Mouse (Mus musculus) megakaryocyte progenitor cell, adult 5-6 weeks (primary cell): ENCODE measurements around the gene Ifitm1. TPM values are rescaled to one million over a fixed set of nuclear protein-coding genes. Genes with fewer than 3 reads are reported as not detected.
A peak's percentile ranks its signal among the peaks of the same experiment; 100 is the strongest.

Experiments used
- ATAC-seq: replicated peaks from 2 replicates; pipeline ENCODE4 v1.8.0; 2016; ENCODE audit warnings: mild to moderate bottlenecking, moderate TSS enrichment, inconsistent platforms; ENCODE audit not compliant: poor library complexity
- total RNA-seq, 2 experiments: library from RNA; stranded (forward) in 1 of 2; stranded (reverse) in 1 of 2; fragments of 157-497, 149-512 nt in 1 of 2; fragments of 200-1000 nt in 1 of 2; gene quantifications; 2 replicates each; pipeline versions ENCODE4 v1.2.3 to v1.2.4; 2015 to 2017

The Ifitm1 gene
- total RNA-seq (2015) = 57.8 and 89.8 TPM in 2 replicates
- total RNA-seq (2017) = 33.7 and 37.5 TPM in 2 replicates

DNA sequence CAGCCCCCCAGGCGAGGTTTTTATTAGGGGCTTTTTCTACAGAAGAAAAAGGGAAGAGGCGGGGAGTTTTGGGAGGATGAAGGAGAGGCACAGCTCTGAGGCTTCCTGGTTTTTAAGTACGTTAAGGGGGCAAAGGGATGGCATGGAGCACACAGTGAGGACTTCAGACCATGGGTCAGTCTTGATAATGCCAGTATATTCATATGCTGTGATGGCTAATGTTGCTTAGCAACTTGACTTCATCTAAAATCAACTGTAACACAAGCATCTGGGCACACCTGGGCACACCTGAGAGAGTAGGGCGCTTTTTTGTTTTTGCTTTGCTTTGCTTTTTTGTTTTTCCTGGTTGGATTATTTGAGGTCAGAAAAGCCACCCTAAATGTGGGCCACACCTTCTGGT is at the start of gene Ifitm1:
TSS of gene Ifitm1 (plus strand) at position 301 of the 400 bp plus-strand sequence.
- no peak for ATAC-seq

- no peak for ATAC-seq
These were observed 47.1 kb upstream of the Ifitm1 start for GRCm38 (mm10) chr7:140919911-140920310.

DNA sequence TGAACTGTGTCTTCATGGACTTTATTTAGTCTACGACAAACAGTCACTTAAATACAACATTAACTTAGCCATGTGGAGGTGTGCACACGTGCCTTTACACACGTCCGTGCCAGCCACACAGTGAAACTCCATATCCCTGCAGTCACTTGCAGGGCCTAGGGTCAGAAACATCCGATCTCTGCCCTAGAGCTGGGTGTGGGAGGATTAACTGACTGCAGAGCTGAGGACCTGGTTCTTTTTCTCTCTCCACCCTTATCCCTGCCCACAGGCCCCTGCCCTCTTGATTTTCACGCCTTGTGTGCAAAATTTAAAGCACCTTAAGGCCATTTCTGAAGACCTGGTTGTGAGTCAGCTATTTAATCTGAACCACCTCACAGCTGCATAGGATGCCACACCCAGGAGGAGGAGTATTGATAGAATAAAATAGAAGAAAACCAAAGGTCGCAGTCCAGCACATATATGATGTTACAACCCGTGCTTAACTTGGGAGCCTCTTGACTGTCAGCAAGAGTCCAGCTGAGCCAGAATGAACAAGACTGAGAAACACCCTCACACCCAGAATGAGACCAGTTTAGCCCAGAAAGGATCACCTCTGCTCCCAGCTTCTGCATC is 46.5 kb upstream of the Ifitm1 start, which contains the start of gene Nlrp6:
TSS of gene Nlrp6 (plus strand) at position 485 of the 612 bp plus-strand sequence.
- ATAC-seq = no peak

DNA sequence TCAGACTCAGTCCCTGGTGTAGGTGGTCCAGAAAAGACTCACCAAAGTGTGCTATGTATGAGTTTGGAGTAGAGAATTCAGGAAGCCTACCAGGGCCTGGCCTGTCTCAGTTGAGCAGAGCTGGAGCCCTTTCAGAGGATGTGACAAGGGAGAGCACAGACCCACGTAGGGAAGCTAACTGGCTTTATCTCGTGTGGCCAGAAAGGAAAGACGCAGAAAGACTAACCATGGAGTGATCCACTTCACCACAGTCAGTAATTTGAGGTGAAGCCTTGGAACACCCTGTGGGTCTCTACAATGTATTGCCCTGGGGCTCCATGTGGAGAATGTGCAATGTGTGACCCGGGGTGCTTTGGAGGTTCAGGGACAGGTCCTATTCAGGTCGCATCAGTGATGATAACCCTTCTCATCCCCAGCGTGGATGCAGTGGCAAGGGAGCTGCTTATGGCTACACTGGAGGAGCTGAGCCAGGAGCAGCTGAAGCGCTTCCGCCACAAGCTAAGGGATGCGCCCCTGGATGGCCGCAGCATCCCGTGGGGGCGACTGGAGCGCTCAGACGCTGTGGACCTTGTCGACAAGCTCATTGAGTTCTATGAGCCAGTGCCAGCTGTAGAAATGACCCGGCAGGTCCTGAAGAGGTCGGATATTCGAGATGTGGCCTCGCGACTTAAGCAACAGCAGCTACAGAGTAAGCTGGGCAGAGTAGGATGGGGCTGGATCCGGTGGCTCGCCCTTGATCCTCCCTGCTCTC is 45.6 kb upstream of the Ifitm1 start:
- ATAC-seq = peak; percentile 32

GRCm38 (mm10) chr7:140922398-140923069 is 44.5 kb upstream of the Ifitm1 start:
- ATAC-seq = peak; percentile 51

DNA sequence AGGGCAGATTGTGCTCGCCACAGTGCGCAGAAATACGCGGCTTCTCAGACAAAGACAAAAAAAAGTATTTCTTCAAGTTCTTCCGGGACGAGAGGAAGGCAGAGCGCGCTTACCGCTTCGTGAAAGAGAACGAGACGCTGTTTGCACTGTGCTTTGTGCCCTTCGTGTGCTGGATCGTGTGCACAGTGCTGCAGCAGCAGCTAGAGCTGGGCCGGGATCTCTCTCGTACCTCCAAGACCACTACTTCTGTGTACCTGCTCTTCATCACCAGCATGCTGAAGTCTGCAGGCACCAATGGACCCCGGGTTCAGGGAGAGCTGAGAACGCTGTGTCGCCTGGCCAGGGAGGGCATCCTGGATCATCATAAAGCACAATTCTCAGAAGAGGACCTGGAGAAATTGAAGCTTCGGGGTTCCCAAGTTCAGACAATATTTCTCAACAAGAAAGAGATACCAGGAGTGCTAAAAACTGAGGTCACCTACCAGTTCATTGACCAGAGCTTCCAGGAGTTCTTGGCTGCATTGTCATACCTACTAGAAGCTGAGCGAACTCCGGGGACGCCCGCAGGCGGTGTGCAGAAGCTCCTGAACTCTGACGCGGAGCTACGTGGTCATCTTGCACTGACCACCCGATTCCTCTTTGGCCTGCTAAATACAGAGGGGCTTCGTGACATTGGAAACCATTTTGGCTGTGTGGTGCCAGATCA is 43.8 kb upstream of the Ifitm1 start:
- ATAC-seq = no peak

DNA sequence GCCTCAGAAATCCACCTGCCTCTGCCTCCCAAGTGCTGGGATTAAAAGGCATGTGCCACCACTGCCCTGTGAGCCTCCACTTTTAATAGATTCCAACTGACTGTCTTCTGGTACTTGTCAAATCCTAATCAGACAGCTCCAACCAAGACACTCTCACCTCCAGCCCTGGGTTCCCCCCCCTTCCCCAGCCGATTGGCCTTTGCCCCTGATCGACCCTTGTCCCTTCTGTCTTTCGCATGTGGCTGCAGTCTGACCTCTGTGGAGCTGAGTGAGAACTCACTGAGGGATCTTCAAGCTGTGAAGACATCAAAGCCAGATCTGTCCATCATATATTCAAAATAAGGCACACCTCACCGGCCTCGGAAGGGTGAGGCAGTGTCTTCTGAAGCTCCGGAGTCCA is 39.8 kb upstream of the Ifitm1 start:
- ATAC-seq = no peak

DNA sequence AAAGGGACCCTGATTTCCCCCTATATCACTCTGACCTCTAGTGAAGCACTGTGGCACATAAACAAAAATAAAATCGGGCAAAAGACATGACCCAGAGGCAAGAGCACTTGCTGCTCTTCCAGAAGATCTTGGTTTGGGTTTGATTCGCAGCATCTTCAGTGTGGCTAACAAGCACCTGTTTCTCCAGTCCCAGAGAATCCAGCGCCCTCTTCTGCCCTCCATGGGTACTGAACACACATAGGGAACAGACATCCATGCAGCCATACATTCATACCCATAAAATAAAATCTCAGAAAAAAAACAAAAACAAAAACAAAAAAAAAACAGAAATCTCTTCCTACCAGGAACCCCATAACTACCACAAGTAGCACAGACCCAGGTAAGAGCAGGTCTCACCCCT is 28.6 kb upstream of the Ifitm1 start:
- 0 out of 2 replicates have a peak, but pooled peaks have one; percentile 38 for ATAC-seq

DNA sequence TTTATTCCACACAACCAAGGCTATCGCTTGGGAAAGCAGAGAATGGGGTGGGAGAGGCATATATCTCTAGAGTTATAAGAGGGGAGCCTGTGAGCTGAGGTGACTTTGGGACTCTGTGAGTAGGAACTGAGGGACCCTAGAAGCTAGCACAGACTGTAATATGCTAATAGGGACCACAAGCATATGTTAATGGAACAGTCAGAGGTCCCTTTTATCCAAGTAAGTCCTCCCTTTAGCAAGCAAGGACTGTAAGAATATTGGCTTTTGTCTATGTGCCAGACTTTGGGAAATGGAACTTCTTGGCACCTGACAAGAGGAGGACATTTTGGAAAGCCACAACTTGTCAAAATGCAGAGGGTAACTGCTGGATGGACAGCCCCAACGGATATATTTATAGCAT is 28.1 kb upstream of the Ifitm1 start:
- ATAC-seq = no peak

- ATAC-seq = no peak
These were observed 27.3 kb upstream of the Ifitm1 start for GRCm38 (mm10) chr7:140939669-140940171.

GRCm38 (mm10) chr7:140941222-140942051 is 25.6 kb upstream of the Ifitm1 start, which contains the start of gene Pgghg:
Gene Pgghg (plus strand): TSS chr7:140941391.
- ATAC-seq = peak; percentile 87

DNA sequence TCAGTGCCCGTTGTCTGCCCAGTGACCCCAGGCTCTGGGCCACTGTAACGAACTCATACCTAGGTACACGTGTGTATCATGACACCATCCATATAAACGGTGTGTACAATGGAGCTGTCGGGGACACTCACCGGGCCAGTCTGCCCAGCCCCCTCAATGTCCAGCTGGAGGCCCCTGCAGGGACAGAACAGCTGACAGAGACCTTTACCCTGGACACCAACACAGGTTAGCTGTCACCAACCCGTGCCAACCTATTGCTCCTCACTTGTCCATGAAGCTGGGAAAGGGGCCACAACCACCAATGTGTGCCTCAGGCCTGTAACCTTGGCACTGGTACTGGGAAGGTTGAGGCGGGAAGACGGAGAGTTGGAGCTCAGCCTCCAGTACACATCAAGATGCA is 24.7 kb upstream of the Ifitm1 start:
- ATAC-seq = no peak

DNA sequence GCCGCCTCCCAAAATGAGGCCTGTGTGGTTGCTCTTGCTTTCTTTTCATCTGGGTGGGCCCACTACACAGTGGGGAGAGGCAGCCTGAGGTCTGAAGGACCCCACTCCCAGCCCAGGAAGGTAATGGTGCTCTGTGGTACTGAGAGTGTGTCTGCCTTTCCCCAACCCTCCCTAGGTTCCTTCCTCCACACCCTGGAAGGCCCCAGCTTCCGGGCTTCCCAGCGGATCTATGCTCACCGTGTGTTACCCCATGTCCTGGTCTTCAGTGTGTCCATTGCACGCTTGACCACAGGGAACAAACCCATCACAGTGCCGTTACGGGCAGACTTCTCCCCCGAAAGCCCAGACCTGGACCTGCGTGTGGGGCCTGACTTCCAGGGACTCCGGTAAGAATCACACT is 24.2 kb upstream of the Ifitm1 start:
- ATAC-seq = no peak

DNA sequence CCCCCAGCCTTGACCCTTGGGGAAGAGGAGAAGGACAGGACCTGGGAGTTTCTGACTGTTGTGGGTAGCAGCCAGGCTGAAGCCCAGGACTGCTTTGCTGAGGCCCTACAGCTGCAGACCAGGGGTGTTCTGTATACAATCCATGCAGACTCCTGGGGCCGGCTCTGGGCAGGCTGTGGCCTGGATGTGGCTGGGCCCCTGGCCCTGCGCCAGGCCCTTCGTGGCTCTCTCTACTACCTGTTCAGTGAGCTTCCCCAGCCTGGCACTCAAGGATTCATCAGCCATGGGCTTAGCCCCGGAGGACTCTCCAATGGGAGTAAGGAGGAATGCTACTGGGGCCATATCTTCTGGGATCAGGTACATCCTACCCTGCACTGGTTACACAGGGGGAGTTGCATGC is 23.7 kb upstream of the Ifitm1 start:
- no peak for ATAC-seq

GRCm38 (mm10) chr7:140944236-140944635 is 22.8 kb upstream of the Ifitm1 start:
- no peak for ATAC-seq

DNA sequence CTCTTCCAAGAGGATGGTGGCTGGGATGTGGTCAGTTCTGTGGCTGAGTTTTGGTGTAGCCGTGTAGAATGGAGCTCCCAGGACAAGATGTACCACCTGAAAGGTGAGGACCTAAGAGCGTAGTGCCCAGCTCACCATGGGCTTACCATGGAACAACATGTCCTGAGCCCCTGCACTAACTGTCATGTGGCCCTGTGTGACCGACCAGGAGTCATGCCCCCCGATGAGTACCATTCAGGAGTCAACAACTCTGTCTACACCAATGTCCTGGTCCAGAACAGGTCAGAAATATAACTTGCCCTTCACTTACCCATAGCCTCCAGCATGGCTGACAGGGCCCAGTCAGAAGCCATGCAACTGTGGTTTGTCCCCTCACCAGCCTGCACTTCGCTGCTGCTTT is 21.8 kb upstream of the Ifitm1 start:
- no peak for ATAC-seq

GRCm38 (mm10) chr7:140946311-140946710 is 20.7 kb upstream of the Ifitm1 start:
- ATAC-seq = no peak

DNA sequence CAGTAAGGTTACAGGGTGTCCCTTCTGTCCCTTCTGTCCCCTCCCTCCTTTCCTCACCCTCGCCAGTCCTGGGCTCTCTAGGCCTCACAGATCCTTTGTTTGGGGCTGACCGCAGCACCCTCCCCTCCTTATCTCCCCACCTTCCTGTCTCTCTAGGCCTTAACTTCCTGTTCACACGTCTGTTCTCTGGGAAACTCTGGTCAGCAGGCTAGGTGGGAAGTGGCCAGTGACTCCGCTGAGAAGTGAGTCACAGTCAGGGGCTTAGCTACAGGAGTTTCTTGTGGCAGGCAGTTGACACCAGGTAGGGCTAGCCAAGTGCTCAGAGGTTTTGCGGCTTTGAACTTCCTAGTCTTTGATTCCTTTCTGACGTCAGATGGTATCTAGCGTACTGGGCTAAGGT is 20.0 kb upstream of the Ifitm1 start:
- peak; percentile 74 for ATAC-seq

DNA sequence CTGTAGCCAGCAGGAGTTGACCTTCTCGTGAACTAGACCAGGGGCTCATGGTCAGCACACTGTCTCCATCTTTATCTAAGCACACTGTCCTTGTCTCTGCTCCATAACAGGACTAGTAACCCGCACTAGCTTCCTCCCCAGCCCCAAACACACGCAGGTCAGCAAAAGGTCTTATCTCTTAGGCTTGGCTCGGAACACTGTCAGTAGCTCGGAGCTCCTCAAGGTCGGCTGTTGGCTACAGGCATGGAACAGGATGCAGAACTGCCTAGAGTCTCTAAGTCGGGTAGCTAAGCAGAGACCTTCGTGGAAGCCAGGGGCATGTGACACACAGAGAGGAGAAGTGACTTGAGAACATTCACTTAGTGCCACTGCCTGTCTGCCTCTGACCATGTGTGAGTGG is 18.9 kb upstream of the Ifitm1 start:
- ATAC-seq = no peak

- no peak for ATAC-seq
These were observed 17.8 kb upstream of the Ifitm1 start for GRCm38 (mm10) chr7:140949255-140949654.
